Mouse (Mus musculus) kidney, embryonic 15.5 days (tissue): ENCODE measurements around the gene Zc3h12c. TPM values are rescaled to one million over a fixed set of nuclear protein-coding genes. Genes with fewer than 3 reads are reported as not detected.

Experiments used
- ATAC-seq: fragments of 200-750 bp; cut with Nextera tagmentation; replicated peaks from 2 replicates; pipeline ENCODE4 v1.8.0; 2017; ENCODE audit warnings: moderate TSS enrichment; ENCODE audit not compliant: low FRiP score
- H3K27ac ChIP-seq: fragments of 300-500 bp; sonication (generic); 2 replicates; pipeline ENCODE4 v1.5.1; 2015; ENCODE audit warnings: mild to moderate bottlenecking, inconsistent platforms
- H3K27me3 ChIP-seq: fragments of 300-500 bp; sonication (generic); 2 replicates; pipeline ENCODE4 v1.6.1; 2015; ENCODE audit warnings: inconsistent platforms
- H3K36me3 ChIP-seq: fragments of 300-500 bp; sonication (generic); 2 replicates; pipeline ENCODE4 v1.6.1; 2015; ENCODE audit warnings: inconsistent platforms
- H3K4me1 ChIP-seq: fragments of 300-500 bp; sonication (generic); 2 replicates; pipeline ENCODE4 v1.6.1; 2015; ENCODE audit warnings: inconsistent platforms
- H3K4me2 ChIP-seq: fragments of 300-500 bp; sonication (generic); 2 replicates; pipeline ENCODE4 v1.6.1; 2015; ENCODE audit warnings: moderate library complexity, mild to moderate bottlenecking, inconsistent platforms
- H3K4me3 ChIP-seq: fragments of 300-500 bp; sonication (generic); replicated peaks from 2 replicates; pipeline ENCODE4 v1.5.1; 2015; ENCODE audit warnings: mild to moderate bottlenecking, inconsistent platforms
- H3K9ac ChIP-seq: fragments of 300-500 bp; sonication (generic); 2 replicates; pipeline ENCODE4 v1.6.1; 2015; ENCODE audit warnings: mild to moderate bottlenecking, inconsistent platforms
- H3K9me3 ChIP-seq: fragments of 300-500 bp; sonication (generic); replicated peaks from 2 replicates; pipeline ENCODE4 v1.6.1; 2016; ENCODE audit warnings: inconsistent platforms
- WGBS: fragments of 180-500 bp; shearing (Covaris S2); methylation state at CpG from one replicate; pipeline ENCODE4 v1.1.7; 2015; ENCODE audit warnings: mixed read lengths; 5-methylcytosine and 5-hydroxymethylcytosine counted together
- polyA plus RNA-seq: library from polyadenylated mRNA; unstranded; fragments of >200 nt; fragmentation: Nextera tagmentation; extraction: Ambion mirVana; gene quantifications from 2 replicates; pipeline ENCODE4 v1.2.1, GENCODE M21; 2015

Gene Zc3h12c
- 3.4 and 3.5 TPM in 2 replicates for polyA plus RNA-seq

DNA sequence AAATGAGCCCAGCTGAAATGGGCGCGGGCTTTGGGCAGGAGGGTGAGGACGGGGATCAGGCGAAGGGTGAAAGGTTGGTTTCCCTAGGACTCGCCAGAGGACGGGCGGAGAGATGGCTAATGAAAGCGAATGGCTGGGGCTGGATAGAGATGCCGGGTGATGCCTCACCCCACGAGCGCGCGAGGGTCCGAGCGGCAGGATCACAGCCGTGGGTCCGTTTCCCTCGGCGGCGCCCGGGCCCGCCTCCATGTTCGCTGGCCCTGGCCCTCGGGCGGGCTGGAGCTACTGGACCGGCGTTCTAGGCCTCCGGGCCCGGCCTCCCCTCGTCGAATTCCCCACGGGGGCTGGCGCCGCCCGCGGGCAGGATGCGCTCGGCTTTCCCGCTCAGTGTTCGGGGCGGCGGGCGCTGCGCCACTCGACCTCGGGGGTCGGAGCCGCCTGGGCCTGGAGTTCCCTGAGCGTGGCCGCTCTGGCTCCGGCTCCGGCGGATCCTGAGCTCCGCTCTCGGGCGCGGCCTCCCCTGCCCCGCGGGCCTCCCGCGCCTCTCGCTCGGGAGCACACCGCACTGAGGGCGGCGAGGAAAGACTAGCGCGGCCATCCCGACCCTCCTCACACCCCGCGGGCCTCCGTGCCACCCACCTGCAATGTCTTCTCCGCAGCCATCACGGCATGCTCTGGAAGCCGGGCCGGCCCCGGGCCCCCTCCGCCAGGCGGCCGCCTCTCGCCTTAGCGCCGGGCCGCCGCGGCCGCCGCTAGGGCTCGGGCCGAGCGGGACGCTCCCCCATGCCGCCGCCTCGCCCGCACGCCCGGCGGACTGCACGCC lies at the start of gene Zc3h12c:
Gene Zc3h12c, minus strand, starts transcription at position 710 of the 823 bp plus-strand sequence.
- peak within 1 kb of the TSS; percentile 74 for H3K4me2 ChIP-seq
- H3K4me1 ChIP-seq = peaks cover 18% of the 10 kb centered on the region
- peak within 1 kb of the TSS; percentile 95 for H3K27ac ChIP-seq
- H3K9me3 ChIP-seq = no peaks in the 10 kb centered on the region
- no peaks in the 10 kb centered on the region for H3K36me3 ChIP-seq
- H3K4me3 ChIP-seq = peak within 1 kb of the TSS; percentile 92
- H3K27me3 ChIP-seq = peaks cover 19% of the 10 kb centered on the region; the same call in 1 of the 2 replicates
- peak; percentile 82 for ATAC-seq
- H3K9ac ChIP-seq = peak within 1 kb of the TSS; percentile 94
- under 1% methylated on average over 99 of the region's 100 CpGs for WGBS

DNA sequence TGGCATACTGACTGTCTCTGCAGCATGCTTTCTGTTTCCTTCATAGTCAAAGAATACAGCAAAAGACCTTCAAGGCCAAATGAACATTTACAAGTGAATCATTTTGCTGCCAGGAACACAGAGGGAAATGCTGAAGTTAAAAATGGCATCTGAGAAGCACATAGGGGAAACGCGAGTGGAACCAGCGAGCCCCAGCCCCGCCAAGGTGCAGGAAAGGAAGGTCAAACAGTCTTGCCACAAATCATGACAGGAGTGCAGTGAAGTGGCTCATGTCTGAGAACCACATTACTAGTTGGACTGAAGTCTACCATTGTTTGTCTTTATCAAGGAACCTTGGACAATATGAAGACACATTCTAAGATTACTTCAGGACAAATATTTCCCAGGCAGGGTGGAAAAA lies 49.3 kb upstream of the Zc3h12c start:
- Histone ChIP-seq H3K36me3 (no peaks in the 10 kb centered on the region), H3K4me1 (no peaks in the 10 kb centered on the region), H3K9me3 (no peaks in the 10 kb centered on the region), H3K9ac (no peak overlapping the region), H3K4me3 (no peak overlapping the region), H3K27me3 (no peaks in the 10 kb centered on the region), H3K27ac (no peak overlapping the region), H3K4me2 (no peak overlapping the region)
- WGBS = 12% methylated on average over 4 of the region's 4 CpGs
- no peak for ATAC-seq

DNA sequence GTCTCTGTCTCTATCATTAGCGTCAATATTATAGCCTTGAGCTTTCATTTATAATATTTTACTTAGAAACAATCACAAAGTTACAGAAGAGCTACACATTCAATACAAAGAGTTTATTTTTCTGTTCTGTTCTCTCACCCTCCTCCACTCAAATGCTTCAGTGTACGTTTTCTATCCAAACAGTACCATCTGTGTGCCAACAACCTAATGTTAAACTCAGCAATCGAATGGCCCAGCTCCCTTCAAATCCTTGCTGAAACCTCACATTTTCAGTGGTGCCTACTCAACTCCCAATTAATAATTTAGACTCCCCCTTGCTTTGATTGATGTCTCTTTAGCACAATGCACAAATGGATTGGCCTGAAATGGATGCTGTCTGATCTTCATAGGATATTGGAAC lies 46.9 kb upstream of the Zc3h12c start:
- 79% methylated on average over 3 of the region's 3 CpGs for WGBS
- Histone ChIP-seq H3K4me1 (no peaks in the 10 kb centered on the region), H3K9ac (no peak overlapping the region), H3K27me3 (no peaks in the 10 kb centered on the region), H3K4me3 (no peak overlapping the region), H3K4me2 (no peak overlapping the region), H3K27ac (no peak overlapping the region), H3K36me3 (no peaks in the 10 kb centered on the region), H3K9me3 (no peaks in the 10 kb centered on the region)
- ATAC-seq = no peak

DNA sequence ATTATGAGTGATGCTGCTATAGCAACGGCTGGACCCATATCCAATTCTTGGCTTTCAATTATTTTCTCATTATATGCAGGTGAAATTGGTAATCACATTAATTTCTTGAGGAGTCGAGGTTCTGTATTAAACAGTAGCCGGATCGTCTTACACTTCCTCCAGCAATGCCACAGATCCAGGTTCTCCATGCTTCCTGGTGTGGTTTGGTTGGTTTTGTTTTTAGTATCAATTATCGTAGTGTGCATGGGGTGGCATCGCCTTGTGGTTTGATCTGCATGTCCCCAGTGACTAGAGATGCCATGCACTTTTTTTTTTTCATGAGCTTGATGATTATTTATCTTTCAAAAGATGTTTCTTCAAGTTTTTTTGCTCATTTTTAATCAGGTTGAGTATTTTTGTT lies 44.0 kb upstream of the Zc3h12c start:
- Histone ChIP-seq H3K4me3 (no peak overlapping the region), H3K27ac (no peak overlapping the region), H3K36me3 (no peaks in the 10 kb centered on the region), H3K27me3 (no peaks in the 10 kb centered on the region), H3K4me2 (no peak overlapping the region), H3K9ac (no peak overlapping the region), H3K9me3 (no peaks in the 10 kb centered on the region), H3K4me1 (no peaks in the 10 kb centered on the region)
- no peak for ATAC-seq
- 90% methylated on average over 6 of the region's 6 CpGs for WGBS

DNA sequence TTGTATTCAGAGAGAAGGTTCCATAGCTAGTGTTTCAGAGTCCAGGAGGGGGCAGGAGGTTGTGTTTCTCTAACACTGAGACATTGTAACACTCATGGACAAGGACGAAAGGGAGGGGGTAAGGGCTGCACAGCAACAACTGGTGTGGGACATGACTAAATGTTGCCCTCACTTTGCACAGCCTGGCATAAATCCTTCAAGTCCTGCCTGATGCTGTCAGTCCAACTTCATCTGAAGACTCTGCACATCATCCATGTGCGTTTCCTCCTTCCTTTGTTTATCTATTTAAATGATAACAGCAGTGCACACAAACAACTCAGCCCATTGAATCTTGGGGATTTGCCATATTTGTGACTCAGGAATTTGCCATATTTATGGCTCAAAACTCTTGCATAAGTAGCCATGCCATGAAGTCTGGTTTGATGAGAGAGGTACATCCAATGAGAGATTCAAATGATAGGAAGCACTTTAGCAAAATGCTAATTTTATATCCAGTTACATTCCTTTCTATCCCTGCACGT lies 40.2 kb upstream of the Zc3h12c start:
- no peak overlapping the region for H3K9ac ChIP-seq
- no peak overlapping the region for H3K4me2 ChIP-seq
- no peak overlapping the region for H3K4me3 ChIP-seq
- no peaks in the 10 kb centered on the region for H3K36me3 ChIP-seq
- no peak for ATAC-seq
- H3K4me1 ChIP-seq = no peaks in the 10 kb centered on the region
- no peaks in the 10 kb centered on the region for H3K9me3 ChIP-seq
- H3K27me3 ChIP-seq = no peaks in the 10 kb centered on the region
- H3K27ac ChIP-seq = no peak overlapping the region
- WGBS = 60% methylated on average over 3 of the region's 3 CpGs

DNA sequence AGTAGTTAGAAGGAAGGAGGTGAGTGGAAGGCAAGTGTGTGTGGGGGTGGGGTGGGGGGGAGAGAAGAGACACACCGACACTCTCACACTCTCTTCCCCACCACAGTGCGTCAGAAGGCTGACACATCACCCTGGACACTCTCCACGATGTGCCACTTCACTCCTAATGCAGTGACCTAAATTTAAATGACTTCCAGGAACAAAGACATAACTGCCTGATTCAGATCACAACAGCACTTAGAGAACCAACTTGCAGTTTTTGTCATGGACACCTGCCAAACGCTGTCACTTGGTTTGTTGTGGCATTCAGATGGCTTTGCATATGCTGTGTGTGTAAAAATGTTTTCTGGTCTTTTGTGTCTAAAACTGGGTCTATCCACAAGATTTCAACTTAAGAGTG lies 34.8 kb upstream of the Zc3h12c start:
- Histone ChIP-seq H3K9ac (no peak overlapping the region), H3K4me1 (no peaks in the 10 kb centered on the region), H3K36me3 (no peaks in the 10 kb centered on the region), H3K4me2 (no peak overlapping the region), H3K4me3 (no peak overlapping the region), H3K9me3 (no peaks in the 10 kb centered on the region), H3K27ac (no peak overlapping the region), H3K27me3 (no peaks in the 10 kb centered on the region)
- no peak for ATAC-seq
- WGBS = 79% methylated on average over 4 of the region's 4 CpGs

DNA sequence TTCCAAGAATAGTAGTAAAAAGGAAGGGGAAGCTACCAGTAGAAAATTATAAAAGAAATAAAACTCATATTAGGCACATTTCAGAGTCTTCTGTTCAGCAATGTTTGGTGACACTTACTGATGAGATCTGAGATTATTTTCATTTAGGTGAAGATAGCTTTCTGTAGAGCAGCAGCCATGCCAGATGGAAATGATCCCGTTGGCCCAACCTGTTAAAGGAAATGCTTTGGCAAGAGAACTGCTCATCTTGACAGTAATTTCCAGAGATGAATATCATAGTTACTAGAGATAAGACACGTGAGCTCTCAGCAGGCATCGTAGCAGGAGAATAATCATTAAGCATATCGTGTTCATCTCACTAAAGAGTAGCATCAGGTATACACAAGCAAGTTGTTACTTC lies 31.9 kb upstream of the Zc3h12c start:
- Histone ChIP-seq H3K9me3 (no peaks in the 10 kb centered on the region), H3K27ac (no peak overlapping the region), H3K4me1 (no peaks in the 10 kb centered on the region), H3K27me3 (no peaks in the 10 kb centered on the region), H3K4me3 (no peak overlapping the region), H3K9ac (no peak overlapping the region), H3K36me3 (no peaks in the 10 kb centered on the region), H3K4me2 (no peak overlapping the region)
- ATAC-seq = no peak
- WGBS = 83% methylated on average over 4 of the region's 4 CpGs

DNA sequence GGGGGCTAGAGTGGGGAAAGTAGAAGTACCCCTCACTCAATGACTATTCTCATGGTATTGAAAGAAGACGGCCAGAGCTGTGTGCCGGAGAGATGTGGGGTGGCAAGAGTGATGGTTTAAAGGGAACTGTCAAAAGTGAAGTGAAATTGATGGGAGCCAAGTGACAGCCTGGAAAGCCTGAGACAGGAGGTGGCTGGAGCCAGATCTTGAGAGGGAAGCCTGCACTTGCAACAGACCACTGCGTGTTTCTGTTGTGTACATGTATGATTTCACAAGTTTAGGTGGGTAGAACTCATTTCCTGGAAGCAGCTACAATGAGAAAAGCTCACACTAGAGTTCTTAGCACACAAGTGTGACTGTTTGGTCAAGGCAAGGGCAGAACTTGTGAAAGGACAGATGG lies 27.5 kb upstream of the Zc3h12c start:
- 76% methylated on average over 3 of the region's 3 CpGs for WGBS
- Histone ChIP-seq H3K9ac (no peak overlapping the region), H3K4me3 (no peak overlapping the region), H3K4me1 (no peaks in the 10 kb centered on the region), H3K4me2 (no peak overlapping the region), H3K27ac (no peak overlapping the region), H3K9me3 (no peaks in the 10 kb centered on the region), H3K27me3 (no peaks in the 10 kb centered on the region), H3K36me3 (no peaks in the 10 kb centered on the region)
- no peak for ATAC-seq

DNA sequence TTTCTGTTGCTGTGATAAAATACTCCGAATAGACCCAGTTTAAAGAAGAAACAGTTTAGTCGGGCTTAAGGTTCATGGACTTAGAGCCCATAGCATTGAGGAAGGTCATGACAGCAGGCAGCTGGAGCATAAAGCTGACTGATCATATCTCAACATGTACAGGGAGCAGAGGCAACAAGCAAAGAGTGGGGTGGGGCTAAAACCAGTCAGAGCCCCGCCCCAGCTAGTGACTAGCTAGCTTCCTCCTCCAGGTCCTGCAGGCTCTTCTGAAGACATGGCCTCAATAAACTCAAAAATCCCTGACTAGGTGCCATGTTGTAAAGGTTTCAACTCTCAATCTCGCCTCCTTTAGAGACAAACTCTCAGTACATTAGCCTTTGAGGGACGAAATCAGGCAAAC lies 25.5 kb upstream of the Zc3h12c start:
- Histone ChIP-seq H3K27me3 (no peaks in the 10 kb centered on the region), H3K4me3 (no peak overlapping the region), H3K36me3 (no peaks in the 10 kb centered on the region), H3K4me1 (no peaks in the 10 kb centered on the region), H3K27ac (no peak overlapping the region), H3K9me3 (no peaks in the 10 kb centered on the region), H3K9ac (no peak overlapping the region), H3K4me2 (no peak overlapping the region)
- ATAC-seq = no peak
- WGBS = 73% methylated on average over 5 of the region's 5 CpGs

DNA sequence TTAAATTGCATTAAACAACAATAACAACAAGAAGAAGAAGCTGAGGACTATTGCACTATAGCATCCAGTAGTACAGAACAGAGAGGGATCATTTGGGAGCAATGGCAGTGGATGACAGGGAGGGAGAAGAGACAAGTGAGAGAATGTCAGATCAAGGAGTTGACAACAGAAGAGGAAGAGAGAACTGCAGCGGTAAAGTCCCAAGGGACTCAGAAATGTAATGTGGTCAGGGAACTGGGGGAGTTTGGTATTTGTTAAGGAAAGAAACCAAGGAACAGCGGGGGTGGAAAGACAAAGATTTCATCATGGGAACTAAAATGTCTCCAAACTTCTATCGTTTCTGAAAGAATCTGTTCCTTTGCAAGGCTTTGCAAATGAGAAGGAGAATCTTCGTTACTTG lies 22.5 kb upstream of the Zc3h12c start:
- H3K4me2 ChIP-seq = no peak overlapping the region
- H3K4me1 ChIP-seq = no peaks in the 10 kb centered on the region
- H3K4me3 ChIP-seq = no peak overlapping the region
- H3K9me3 ChIP-seq = no peaks in the 10 kb centered on the region
- WGBS = 85% methylated on average over 4 of the region's 4 CpGs
- no peak overlapping the region for H3K9ac ChIP-seq
- no peaks in the 10 kb centered on the region for H3K36me3 ChIP-seq
- no peak overlapping the region for H3K27ac ChIP-seq
- no peak for ATAC-seq
- no peaks in the 10 kb centered on the region for H3K27me3 ChIP-seq

DNA sequence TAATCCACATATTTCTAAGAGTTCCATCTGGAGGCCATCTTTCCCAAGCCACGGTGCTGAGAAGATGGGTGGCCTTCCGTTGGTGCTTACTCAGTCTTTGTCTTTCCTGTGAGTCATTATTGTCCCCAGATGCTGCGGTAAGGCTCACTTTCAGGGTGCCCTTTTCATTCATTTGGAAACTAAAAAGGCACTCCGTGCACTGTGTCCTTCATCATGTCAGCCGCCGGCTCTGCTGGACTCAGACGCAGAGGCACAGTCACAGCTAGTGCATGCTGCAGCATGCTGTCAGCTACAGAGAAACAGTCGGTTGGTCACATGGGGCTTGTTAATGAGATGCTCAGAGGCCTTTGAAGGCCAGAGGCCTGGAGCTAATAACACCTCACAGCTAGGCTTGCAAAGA lies 19.7 kb upstream of the Zc3h12c start:
- H3K4me1 ChIP-seq = no peaks in the 10 kb centered on the region
- WGBS = 36% methylated on average over 8 of the region's 8 CpGs
- H3K27ac ChIP-seq = no peak overlapping the region
- no peaks in the 10 kb centered on the region for H3K27me3 ChIP-seq
- no peak for ATAC-seq
- H3K4me3 ChIP-seq = no peak overlapping the region
- no peaks in the 10 kb centered on the region for H3K36me3 ChIP-seq
- no peaks in the 10 kb centered on the region for H3K9me3 ChIP-seq
- H3K9ac ChIP-seq = no peak overlapping the region
- H3K4me2 ChIP-seq = no peak overlapping the region

DNA sequence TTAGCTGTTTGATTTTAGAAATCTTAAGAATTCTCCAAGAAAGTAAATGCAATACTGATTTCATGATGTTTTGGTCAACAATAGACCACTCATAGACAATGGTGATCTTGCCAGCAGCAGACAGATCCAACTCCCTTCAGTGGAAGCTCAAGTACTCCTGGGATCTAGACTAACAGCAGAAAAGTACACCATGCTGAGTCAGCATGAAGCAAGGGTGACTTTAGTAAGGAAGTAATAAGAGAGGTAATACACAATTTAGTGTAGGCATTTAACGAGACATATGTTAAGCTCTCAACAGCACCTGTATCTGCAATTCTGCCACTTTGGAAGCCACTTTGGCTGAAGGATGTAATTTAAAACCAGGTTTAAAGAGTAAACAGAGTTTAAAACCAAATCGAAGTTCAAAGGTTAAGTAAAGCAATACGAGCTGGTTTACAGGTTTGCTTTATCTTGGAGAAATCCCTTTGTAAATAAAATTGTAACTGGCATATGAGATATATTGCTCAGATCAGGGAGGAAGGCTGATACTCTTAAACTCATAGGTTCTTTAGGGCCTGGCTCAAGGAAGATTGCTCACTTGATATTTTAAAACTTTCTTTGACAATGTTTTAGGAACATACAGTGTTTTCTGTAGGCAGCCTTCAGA lies 18.0 kb upstream of the Zc3h12c start:
- Histone ChIP-seq H3K4me3 (no peak overlapping the region), H3K9ac (no peak overlapping the region), H3K27ac (no peak overlapping the region), H3K4me1 (no peaks in the 10 kb centered on the region), H3K4me2 (no peak overlapping the region), H3K36me3 (no peaks in the 10 kb centered on the region), H3K27me3 (no peaks in the 10 kb centered on the region), H3K9me3 (no peaks in the 10 kb centered on the region)
- no peak for ATAC-seq
- 40% methylated on average over 3 of the region's 3 CpGs for WGBS
